Mouse (Mus musculus): ENCODE results near the gene Rbpjl. TPM values are rescaled to one million over a fixed set of nuclear protein-coding genes. Genes with fewer than 3 reads are reported as not detected.
A peak's percentile ranks its signal among the peaks of the same experiment; 100 is the strongest.

The Rbpjl gene
- polyA plus RNA-seq (2016; fragmentation: Nextera tagmentation; extraction: Ambion mirVana), result 0.03 TPM in 1 of 2 replicates, not detected in the other

GRCm38 (mm10) chr2:164402906-164403305 lies at the start of gene Rbpjl:
Gene Rbpjl, plus strand, starts transcription at chr2:164403141.
- Histone ChIP-seq H3K4me3 (peak within 1 kb of the TSS; percentile 49), H3K27me3 (ENCODE audit: low read depth, poor library complexity, severe bottlenecking) (peaks cover 100% of the 10 kb centered on the region), H3K27ac (no peak within 1 kb of the TSS), H3K4me1 (peaks cover 42% of the 10 kb centered on the region), H3K36me3 (no peaks in the 10 kb centered on the region), H3K9me3 (replicated peaks) (no peaks in the 10 kb centered on the region; the same call in 1 of the 2 replicates)
- peak; percentile 88 for DNase-seq (ENCODE audit: low spot score)
- WGBS, result 2% methylated on average over 17 of the region's 17 CpGs

- Histone ChIP-seq H3K27me3 (ENCODE audit: low read depth, poor library complexity, severe bottlenecking) (0 out of 2 replicates have a peak, but pooled peaks cover 4% of the 10 kb centered on the region), H3K9me3 (replicated peaks) (no peaks in the 10 kb centered on the region), H3K4me1 (no peaks in the 10 kb centered on the region), H3K27ac (no peak overlapping the region), H3K4me3 (no peak overlapping the region), H3K36me3 (no peaks in the 10 kb centered on the region)
- WGBS, result 92% methylated on average over 11 of the region's 11 CpGs
- DNase-seq (ENCODE audit: low spot score), result no peak
Observed at GRCm38 (mm10) chr2:164353356-164353755, 49.6 kb upstream of the Rbpjl start.

GRCm38 (mm10) chr2:164356177-164356967 lies 46.6 kb upstream of the Rbpjl start:
- Histone ChIP-seq H3K27ac (no peak overlapping the region), H3K4me1 (no peaks in the 10 kb centered on the region), H3K27me3 (ENCODE audit: low read depth, poor library complexity, severe bottlenecking) (peaks cover 17% of the 10 kb centered on the region), H3K36me3 (no peaks in the 10 kb centered on the region), H3K9me3 (replicated peaks) (no peaks in the 10 kb centered on the region), H3K4me3 (no peak overlapping the region)
- WGBS, result 81% methylated on average over 11 of the region's 11 CpGs
- DNase-seq (ENCODE audit: low spot score), result no peak

GRCm38 (mm10) chr2:164358373-164358772 lies 44.6 kb upstream of the Rbpjl start:
- Histone ChIP-seq H3K4me1 (no peaks in the 10 kb centered on the region), H3K27me3 (ENCODE audit: low read depth, poor library complexity, severe bottlenecking) (peaks cover 20% of the 10 kb centered on the region), H3K36me3 (no peaks in the 10 kb centered on the region), H3K27ac (no peak overlapping the region), H3K4me3 (no peak overlapping the region), H3K9me3 (replicated peaks) (no peaks in the 10 kb centered on the region)
- no peak for DNase-seq (ENCODE audit: low spot score)
- WGBS, result 86% methylated on average over 3 of the region's 3 CpGs

- Histone ChIP-seq H3K9me3 (replicated peaks) (no peaks in the 10 kb centered on the region), H3K27me3 (ENCODE audit: low read depth, poor library complexity, severe bottlenecking) (peaks cover 20% of the 10 kb centered on the region), H3K27ac (no peak overlapping the region), H3K36me3 (no peaks in the 10 kb centered on the region), H3K4me3 (no peak overlapping the region), H3K4me1 (no peaks in the 10 kb centered on the region)
- no peak for DNase-seq (ENCODE audit: low spot score)
- WGBS, result 87% methylated on average over 5 of the region's 5 CpGs
Observed at GRCm38 (mm10) chr2:164359031-164359430, 43.9 kb upstream of the Rbpjl start.

GRCm38 (mm10) chr2:164359668-164360067 lies 43.3 kb upstream of the Rbpjl start:
- no peaks in the 10 kb centered on the region for H3K36me3 ChIP-seq
- no peaks in the 10 kb centered on the region for H3K9me3 ChIP-seq (replicated peaks)
- no peaks in the 10 kb centered on the region for H3K4me1 ChIP-seq
- no peak for DNase-seq (ENCODE audit: low spot score)
- no peak overlapping the region for H3K4me3 ChIP-seq
- no peak overlapping the region for H3K27ac ChIP-seq
- peaks cover 18% of the 10 kb centered on the region for H3K27me3 ChIP-seq (ENCODE audit: low read depth, poor library complexity, severe bottlenecking)
- 74% methylated on average over 5 of the region's 5 CpGs for WGBS

GRCm38 (mm10) chr2:164360974-164361657 lies 41.8 kb upstream of the Rbpjl start:
- H3K4me3 ChIP-seq, result no peak overlapping the region
- no peaks in the 10 kb centered on the region for H3K9me3 ChIP-seq (replicated peaks)
- peaks cover 16% of the 10 kb centered on the region for H3K27me3 ChIP-seq (ENCODE audit: low read depth, poor library complexity, severe bottlenecking)
- H3K36me3 ChIP-seq, result no peaks in the 10 kb centered on the region
- DNase-seq (ENCODE audit: low spot score), result no peak
- no peaks in the 10 kb centered on the region for H3K4me1 ChIP-seq
- 35% methylated on average over 13 of the region's 13 CpGs for WGBS
- no peak overlapping the region for H3K27ac ChIP-seq

- 85% methylated on average over 3 of the region's 3 CpGs for WGBS
- Histone ChIP-seq H3K4me1 (0 out of 2 replicates have a peak, but pooled peaks cover 2% of the 10 kb centered on the region), H3K27me3 (ENCODE audit: low read depth, poor library complexity, severe bottlenecking) (0 out of 2 replicates have a peak, but pooled peaks cover 3% of the 10 kb centered on the region), H3K4me3 (no peak overlapping the region), H3K9me3 (replicated peaks) (no peaks in the 10 kb centered on the region), H3K36me3 (no peaks in the 10 kb centered on the region), H3K27ac (no peak overlapping the region)
- DNase-seq (ENCODE audit: low spot score), result no peak
Observed at GRCm38 (mm10) chr2:164366947-164367346, 36.0 kb upstream of the Rbpjl start.

- 88% methylated on average over 6 of the region's 6 CpGs for WGBS
- no peaks in the 10 kb centered on the region for H3K27me3 ChIP-seq (ENCODE audit: low read depth, poor library complexity, severe bottlenecking)
- H3K9me3 ChIP-seq (replicated peaks), result no peaks in the 10 kb centered on the region
- no peaks in the 10 kb centered on the region for H3K36me3 ChIP-seq
- 0 out of 2 replicates have a peak, but pooled peaks cover 2% of the 10 kb centered on the region for H3K4me1 ChIP-seq
- H3K4me3 ChIP-seq, result no peak overlapping the region
- no peak overlapping the region for H3K27ac ChIP-seq
- no peak for DNase-seq (ENCODE audit: low spot score)
Observed at GRCm38 (mm10) chr2:164368620-164369105, 34.3 kb upstream of the Rbpjl start.

- WGBS, result 93% methylated on average over 3 of the region's 3 CpGs
- H3K4me3 ChIP-seq, result no peak overlapping the region
- H3K4me1 ChIP-seq, result 0 out of 2 replicates have a peak, but pooled peaks cover 2% of the 10 kb centered on the region
- no peaks in the 10 kb centered on the region for H3K27me3 ChIP-seq (ENCODE audit: low read depth, poor library complexity, severe bottlenecking)
- H3K36me3 ChIP-seq, result no peaks in the 10 kb centered on the region
- no peak for DNase-seq (ENCODE audit: low spot score)
- H3K27ac ChIP-seq, result no peak overlapping the region
- H3K9me3 ChIP-seq (replicated peaks), result no peaks in the 10 kb centered on the region
Observed at GRCm38 (mm10) chr2:164371371-164371770, 31.6 kb upstream of the Rbpjl start.

GRCm38 (mm10) chr2:164372408-164373053 lies 30.4 kb upstream of the Rbpjl start:
- Histone ChIP-seq H3K27ac (no peak overlapping the region), H3K4me1 (0 out of 2 replicates have a peak, but pooled peaks cover 2% of the 10 kb centered on the region), H3K36me3 (no peaks in the 10 kb centered on the region), H3K4me3 (no peak overlapping the region), H3K9me3 (replicated peaks) (no peaks in the 10 kb centered on the region), H3K27me3 (ENCODE audit: low read depth, poor library complexity, severe bottlenecking) (no peaks in the 10 kb centered on the region)
- 29% methylated on average over 3 of the region's 3 CpGs for WGBS
- DNase-seq (ENCODE audit: low spot score), result no peak

- H3K9me3 ChIP-seq (replicated peaks), result no peaks in the 10 kb centered on the region
- H3K4me1 ChIP-seq, result 0 out of 2 replicates have a peak, but pooled peaks cover 2% of the 10 kb centered on the region
- H3K27me3 ChIP-seq (ENCODE audit: low read depth, poor library complexity, severe bottlenecking), result no peaks in the 10 kb centered on the region
- no peaks in the 10 kb centered on the region for H3K36me3 ChIP-seq
- no peak overlapping the region for H3K27ac ChIP-seq
- H3K4me3 ChIP-seq, result no peak overlapping the region
- 57% methylated on average over 4 of the region's 4 CpGs for WGBS
- no peak for DNase-seq (ENCODE audit: low spot score)
Observed at GRCm38 (mm10) chr2:164373187-164373586, 29.8 kb upstream of the Rbpjl start.
